8 mouse cellular contexts compared by ENCODE assay signal in the genomic region with DNA sequence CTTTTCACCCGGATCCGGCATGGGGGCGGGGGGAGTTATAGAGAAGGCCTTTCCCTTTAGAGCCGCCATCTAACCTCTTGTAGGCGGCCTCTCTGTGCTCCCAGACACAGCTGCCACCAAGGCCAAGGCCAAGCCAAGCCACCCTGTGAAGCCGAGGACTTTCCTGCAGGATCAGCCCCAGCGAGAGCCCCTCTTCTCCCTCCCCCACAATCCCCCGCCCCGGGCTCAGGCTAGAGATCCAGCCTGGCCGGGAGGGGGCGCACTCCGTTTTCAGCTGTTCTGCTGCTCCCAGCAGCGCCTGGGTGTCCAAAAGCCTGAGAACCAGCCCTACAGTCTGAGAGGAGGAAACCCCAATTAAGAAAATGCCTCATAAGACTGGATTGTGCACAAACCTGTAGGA. TPM values are rescaled to one million over a fixed set of nuclear protein-coding genes. Genes with fewer than 3 reads are reported as not detected.
DNase-seq lines count a peak whose midpoint lies in the region; ATAC-seq and TF ChIP-seq lines count a peak whose summit lies in the region.
"Had no signal": no experiment of that assay in that cellular context is flagged by ENCODE, and none has a peak within 500 bp of the region (broad histone marks: within the 10 kb centered on the region; RNA-seq: fewer than 3 reads in every experiment).

No protein-coding gene starts in this region.

- no peak overlapping the region for H3K9ac ChIP-seq in forebrain, embryonic 16.5 days (replicated peaks; ENCODE audit: low read depth, low read length)
- H3K9ac ChIP-seq in lung, embryonic 16.5 days (ENCODE audit: low read length): peak overlapping the region; percentile 28; the same call in 1 of the 2 replicates

- no peak overlapping the region for H3K4me3 ChIP-seq in lung, adult 2 months (replicated peaks; ENCODE audit: extremely low read depth, low read depth, low read length)
- H3K4me3 ChIP-seq in forebrain, embryonic 16.5 days (replicated peaks; ENCODE audit: low read length): no peak overlapping the region
- 0 out of 2 replicates have a peak overlapping the region, but pooled peaks have one; percentile 8 for H3K4me3 ChIP-seq in lung, embryonic 16.5 days (ENCODE audit: low read length)
- H3K4me3 ChIP-seq: megakaryocyte, embryonic 14.5 days had no signal

- no peak for TF ChIP-seq POLR2A in lung, adult 2 months (IDR thresholded peaks at IDR 0.05; ENCODE audit: borderline replicate concordance, extremely low read depth, low read depth, low read length)

- peak; percentile 28; the same call in 1 of the 2 replicates for ATAC-seq in forebrain, embryonic 16.5 days
- no peak for ATAC-seq in lung, embryonic 16.5 days (ENCODE audit: low read depth)

- H3K36me3 ChIP-seq in forebrain, embryonic 16.5 days (ENCODE audit: control insufficient read depth, insufficient read depth): no peaks in the 10 kb centered on the region
- no peaks in the 10 kb centered on the region for H3K36me3 ChIP-seq in lung, embryonic 16.5 days (ENCODE audit: control insufficient read depth, insufficient read depth, low read length)

- 27% methylated on average over 13 of the region's 13 CpGs for WGBS in lung, adult 2 months
- 16% methylated on average over 12 of the region's 13 CpGs for WGBS in forebrain, embryonic 16.5 days
- 19% methylated on average over 13 of the region's 13 CpGs for WGBS in lung, embryonic 16.5 days

- H3K27ac ChIP-seq in forebrain, embryonic 16.5 days (ENCODE audit: low read length): no peak overlapping the region
- no peak overlapping the region for H3K27ac ChIP-seq in lung, embryonic 16.5 days (ENCODE audit: low read length)

- TF ChIP-seq CTCF in lung, adult 2 months (IDR thresholded peaks at IDR 0.05; ENCODE audit: insufficient read depth, low read length): no peak

- H3K4me2 ChIP-seq in forebrain, embryonic 16.5 days (ENCODE audit: low read length): no peak overlapping the region
- H3K4me2 ChIP-seq in lung, embryonic 16.5 days (ENCODE audit: low read depth, low read length): peak overlapping the region; percentile 17; the same call in 1 of the 2 replicates

- no peaks in the 10 kb centered on the region for H3K9me3 ChIP-seq in forebrain, embryonic 16.5 days (ENCODE audit: control insufficient read depth, low read length)
- no peaks in the 10 kb centered on the region for H3K9me3 ChIP-seq in lung, embryonic 16.5 days (ENCODE audit: control insufficient read depth, low read length)
- H3K9me3 ChIP-seq: megakaryocyte, embryonic 14.5 days had no signal

- H3K4me1 ChIP-seq in lung, adult 2 months (ENCODE audit: control insufficient read depth, insufficient read depth, low read length): no peaks in the 10 kb centered on the region
- H3K4me1 ChIP-seq in forebrain, embryonic 16.5 days (replicated peaks; ENCODE audit: control insufficient read depth, insufficient read depth, low read length): no peaks in the 10 kb centered on the region
- no peaks in the 10 kb centered on the region; the same call in 1 of the 2 replicates for H3K4me1 ChIP-seq in lung, embryonic 16.5 days (replicated peaks; ENCODE audit: control insufficient read depth, insufficient read depth, low read length)

- H3K27me3 ChIP-seq in forebrain, embryonic 16.5 days (replicated peaks; ENCODE audit: control insufficient read depth, insufficient read depth, low read length): no peaks in the 10 kb centered on the region
- H3K27me3 ChIP-seq in lung, embryonic 16.5 days (ENCODE audit: control insufficient read depth, insufficient read depth, low read depth, low read length): no peaks in the 10 kb centered on the region
- H3K27me3 ChIP-seq: megakaryocyte, embryonic 14.5 days had no signal

- DNase-seq in lung, adult 2 months: peak; percentile 20
- DNase-seq in lung, postnatal 14 days: no peak
- DNase-seq in adrenal gland, postnatal 4 days (ENCODE audit: low spot score in 2 of 2): peak; percentile 29 to 47
- no peak for DNase-seq in urinary bladder, postnatal 36 days (ENCODE audit: low spot score in 2 of 2)
- no peak for DNase-seq in right cerebral cortex, adult 18-20 months

RNA-seq across cellular contexts. Expression of gene Dtnb, which starts 21.9 kb away (rescaled TPM):
- 23.4 and 27.9 TPM in 2 replicates for polyA plus RNA-seq in lung, adult 2 months (2012; rRNA removed)
- 10 to 100 TPM; 38.2 to 41.8 TPM for total RNA-seq in adrenal gland, postnatal 4 days (2021)
- 34.0 and 36.8 TPM in 2 replicates for polyA plus RNA-seq in forebrain, embryonic 16.5 days (2015; fragmentation: Nextera tagmentation; extraction: Ambion mirVana)
- polyA plus RNA-seq in lung, embryonic 16.5 days (2015; fragmentation: Nextera tagmentation; extraction: Ambion mirVana): 28.2 and 30.9 TPM in 2 replicates

Comparison
In these comparisons a context has a peak if more than half of its experiments do, and no peak if none do; other contexts are left out.
1. DNase-seq: peak in lung, adult 2 months (single experiment) and adrenal gland, postnatal 4 days (2 of 2); none in lung, postnatal 14 days (single experiment), urinary bladder, postnatal 36 days (0 of 2) and right cerebral cortex, adult 18-20 months (single experiment).